25 mouse cellular contexts compared by ENCODE assay signal in genomic region chr13:8369868-8370387, GRCm38 (mm10).
"Had no signal": no experiment of that assay in that cellular context is flagged by ENCODE, and none has a peak within 500 bp of the region (broad histone marks: within the 10 kb centered on the region; RNA-seq: fewer than 3 reads in every experiment).

No protein-coding gene starts in this region.

- H3K4me1 ChIP-seq: heart, embryonic 13.5 days; heart, embryonic 15.5 days; hindbrain, embryonic 13.5 days; hindbrain, embryonic 15.5 days; kidney, embryonic 15.5 days had no signal

- H3K36me3 ChIP-seq: heart, embryonic 13.5 days; heart, embryonic 15.5 days; hindbrain, embryonic 13.5 days; hindbrain, embryonic 15.5 days; kidney, embryonic 15.5 days had no signal

- H3K27ac ChIP-seq: heart, adult 2 months; heart, embryonic 13.5 days; heart, embryonic 15.5 days; hindbrain, embryonic 13.5 days; hindbrain, embryonic 15.5 days; hindbrain, postnatal 0 days; kidney, embryonic 15.5 days; kidney, postnatal 0 days had no signal

- DNase-seq: gastrocnemius, postnatal 14 days; gastrocnemius, postnatal 36 days; heart, adult 11 months; heart, adult 2 months; heart, postnatal 14 days; heart, postnatal 36 days; kidney, adult 11 months; kidney, adult 2 months; kidney, adult 9 months; kidney, postnatal 14 days; kidney, postnatal 36 days; layer of hippocampus, adult 9-11 months; layer of hippocampus, postnatal 36 days; left cerebral cortex, postnatal 4 days; liver had no signal

- H3K9ac ChIP-seq: heart, embryonic 13.5 days; heart, embryonic 15.5 days; hindbrain, embryonic 13.5 days; hindbrain, embryonic 15.5 days; kidney, embryonic 15.5 days had no signal

- H3K4me2 ChIP-seq: heart, embryonic 11.5 days; heart, embryonic 13.5 days; heart, embryonic 15.5 days; hindbrain, embryonic 13.5 days; hindbrain, embryonic 15.5 days; kidney, embryonic 15.5 days; liver, embryonic 11.5 days had no signal

- ATAC-seq: hindbrain, postnatal 0 days; intestine, embryonic 16.5 days had no signal

- H3K27me3 ChIP-seq: heart, embryonic 13.5 days; heart, embryonic 15.5 days; hindbrain, embryonic 13.5 days; hindbrain, embryonic 15.5 days; kidney, embryonic 15.5 days had no signal

- H3K4me3 ChIP-seq: heart, adult 2 months; heart, embryonic 13.5 days; heart, embryonic 15.5 days; hindbrain, embryonic 13.5 days; hindbrain, embryonic 15.5 days; kidney, embryonic 15.5 days had no signal

- H3K9me3 ChIP-seq: heart, embryonic 13.5 days; heart, embryonic 15.5 days; hindbrain, embryonic 13.5 days; hindbrain, embryonic 15.5 days; kidney, embryonic 15.5 days had no signal
